In the genomic region with DNA sequence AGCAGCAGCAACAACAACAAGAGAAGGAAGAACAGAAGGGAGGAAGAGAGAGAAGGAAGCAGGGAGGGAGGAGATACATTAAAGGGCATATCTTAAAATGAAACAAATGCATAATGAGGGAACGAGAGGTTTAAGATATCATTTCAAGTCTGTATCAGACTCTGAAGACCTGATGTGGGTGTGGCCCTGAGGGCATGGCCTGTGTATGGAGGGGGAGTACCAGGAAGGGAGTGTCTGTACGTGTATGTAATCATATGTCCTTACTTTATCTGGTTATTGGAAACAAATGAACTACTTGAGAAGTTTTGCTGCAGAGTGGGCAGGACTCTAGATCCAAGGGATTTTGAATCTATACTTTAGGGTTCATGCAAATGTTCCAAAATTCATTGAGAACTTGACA, we compare ENCODE assay signal across 23 mouse cellular contexts.
"Had no signal": no experiment of that assay in that cellular context is flagged by ENCODE, and none has a peak within 500 bp of the region (broad histone marks: within the 10 kb centered on the region; RNA-seq: fewer than 3 reads in every experiment).

No protein-coding gene starts in this region.

- H3K4me3 ChIP-seq: lung, embryonic 15.5 days; megakaryocyte, embryonic 14.5 days; midbrain, embryonic 10.5 days; midbrain, embryonic 12.5 days; myocyte; neural tube, embryonic 13.5 days; neural tube, embryonic 15.5 days had no signal

- H3K36me3 ChIP-seq: lung, embryonic 15.5 days; midbrain, embryonic 10.5 days; midbrain, embryonic 12.5 days; neural tube, embryonic 13.5 days; neural tube, embryonic 15.5 days had no signal

- H3K27ac ChIP-seq: lung, embryonic 15.5 days; macrophage; midbrain, embryonic 10.5 days; midbrain, embryonic 12.5 days; neural tube, embryonic 13.5 days; neural tube, embryonic 15.5 days had no signal

- ATAC-seq: liver, postnatal 0 days; lung, postnatal 0 days; midbrain, embryonic 16.5 days had no signal

- H3K27me3 ChIP-seq: lung, embryonic 15.5 days; neural tube, embryonic 13.5 days; neural tube, embryonic 15.5 days had no signal

- DNase-seq: liver, postnatal 0 days; lung, adult 2 months; lung, postnatal 14 days; lung, postnatal 36 days; midbrain, embryonic 14.5 days; retina, postnatal 1 day; right cerebral cortex, adult 18-20 months; right cerebral cortex, postnatal 25 days; right cerebral cortex, postnatal 4 days; spleen, adult 18-20 months; thymus, adult 18-20 months; thymus, postnatal 25 days; thymus, postnatal 4 days had no signal

- H3K9ac ChIP-seq: liver, postnatal 0 days; lung, embryonic 15.5 days; midbrain, embryonic 12.5 days; neural tube, embryonic 13.5 days; neural tube, embryonic 15.5 days had no signal

- H3K9me3 ChIP-seq: lung, embryonic 15.5 days; megakaryocyte, embryonic 14.5 days; midbrain, embryonic 10.5 days; midbrain, embryonic 12.5 days; neural tube, embryonic 13.5 days; neural tube, embryonic 15.5 days had no signal

- H3K4me1 ChIP-seq: midbrain, embryonic 10.5 days; neural tube, embryonic 13.5 days had no signal

- H3K4me2 ChIP-seq: lung, embryonic 15.5 days; midbrain, embryonic 12.5 days; neural tube, embryonic 13.5 days; neural tube, embryonic 15.5 days had no signal
